Mouse (Mus musculus) megakaryocyte, embryonic 14.5 days (primary cell): ENCODE results near the gene Cap2.

Source experiments
- FLI1 ChIP-seq: IDR thresholded peaks from 2 replicates; pipeline ENCODE4 v1.6.1; 2012; ENCODE audit warnings: low read length, inconsistent platforms, mixed read lengths
- GATA1 ChIP-seq: IDR thresholded peaks from 3 replicates; pipeline ENCODE4 v1.6.1; 2012; ENCODE audit warnings: mixed read lengths, low read length, inconsistent platforms, borderline replicate concordance

- TF ChIP-seq GATA1 (no peak), FLI1 (no peak)
Measured at GRCm38 (mm10) chr13:46669620-46670271, 168.1 kb downstream of the Cap2 start.
